9 mouse cellular contexts compared by ENCODE assay signal in the genomic region with DNA sequence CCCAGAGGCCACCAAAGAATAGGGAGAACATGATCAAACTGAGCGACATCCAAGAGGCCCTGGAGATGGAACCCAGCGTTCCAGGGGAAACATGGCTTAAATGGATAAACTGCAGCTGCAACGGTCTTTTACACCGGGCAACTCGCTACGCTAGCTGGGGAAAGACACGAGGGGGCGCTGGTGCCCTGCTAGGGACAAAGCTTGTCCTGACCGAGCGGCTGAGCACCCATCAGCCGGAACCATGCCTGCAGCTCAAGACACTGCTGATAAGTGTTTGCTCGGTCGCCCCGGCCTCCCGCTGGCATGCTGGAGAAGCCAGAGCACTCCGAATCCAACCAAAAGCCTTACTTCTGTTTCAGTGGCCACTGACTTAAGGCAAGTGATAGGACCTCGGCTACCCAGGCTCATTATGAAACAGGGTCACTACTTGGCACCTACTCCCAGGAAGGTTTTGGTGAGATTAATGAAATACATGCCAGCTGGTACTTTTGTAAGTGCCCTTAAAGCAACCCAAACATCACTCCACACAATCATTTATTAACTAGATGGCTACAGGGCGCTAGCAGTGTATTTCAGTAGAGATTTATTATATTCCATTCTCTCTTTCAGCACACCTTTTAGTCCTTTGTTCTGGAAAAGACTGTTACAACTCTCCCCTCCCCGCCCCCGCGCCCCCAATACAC. TPM values are rescaled to one million over a fixed set of nuclear protein-coding genes. Genes with fewer than 3 reads are reported as not detected.
A peak's percentile ranks its signal among the peaks of the same experiment; 100 is the strongest.
DNase-seq lines count a peak whose midpoint lies in the region; ATAC-seq lines count a peak whose summit lies in the region.
"Had no signal": no experiment of that assay in that cellular context is flagged by ENCODE, and none has a peak within 500 bp of the region (broad histone marks: within the 10 kb centered on the region; RNA-seq: fewer than 3 reads in every experiment).

1700125H20Rik (plus strand) TSS at position 347 of the 683 bp plus-strand sequence.

- whole genome bisulfite sequencing in heart, embryonic 12.5 days = 14% methylated on average over 21 of the region's 21 CpGs
- 11% methylated on average over 21 of the region's 21 CpGs for WGBS in kidney, embryonic 16.5 days

- H3K27ac ChIP-seq in heart, embryonic 12.5 days (ENCODE audit: poor library complexity, severe bottlenecking) = no peak within 1 kb of the TSS
- no peak within 1 kb of the TSS for H3K27ac ChIP-seq in kidney, embryonic 16.5 days (ENCODE audit: low read length)

- no peaks in the 10 kb centered on the region; the same call in 1 of the 2 replicates for H3K27me3 ChIP-seq in erythroblast, embryonic 14.5 days (ENCODE audit: control insufficient read depth)
- H3K27me3 ChIP-seq in heart, embryonic 12.5 days (replicated peaks) = no peaks in the 10 kb centered on the region
- H3K27me3 ChIP-seq in kidney, embryonic 16.5 days (ENCODE audit: insufficient read depth, low read length) = no peaks in the 10 kb centered on the region

- peak within 1 kb of the TSS; percentile 42 for H3K4me3 ChIP-seq in erythroblast, embryonic 14.5 days (replicated peaks)
- peak within 1 kb of the TSS; percentile 36 for H3K4me3 ChIP-seq in heart, embryonic 12.5 days
- H3K4me3 ChIP-seq in kidney, embryonic 16.5 days (ENCODE audit: low read length) = peak within 1 kb of the TSS; percentile 39

- H3K36me3 ChIP-seq in erythroblast, embryonic 14.5 days (ENCODE audit: control insufficient read depth) = no peaks in the 10 kb centered on the region
- no peaks in the 10 kb centered on the region for H3K36me3 ChIP-seq in heart, embryonic 12.5 days
- no peaks in the 10 kb centered on the region for H3K36me3 ChIP-seq in kidney, embryonic 16.5 days (ENCODE audit: insufficient read depth, low read length)

- H3K9ac ChIP-seq in heart, embryonic 12.5 days = peak within 1 kb of the TSS; percentile 29; the same call in 1 of the 2 replicates
- peak within 1 kb of the TSS; percentile 58 for H3K9ac ChIP-seq in kidney, embryonic 16.5 days (replicated peaks; ENCODE audit: low read length)

- peak within 1 kb of the TSS; percentile 70 for H3K4me2 ChIP-seq in heart, embryonic 12.5 days
- H3K4me2 ChIP-seq in kidney, embryonic 16.5 days (replicated peaks; ENCODE audit: low read depth, low read length) = peak within 1 kb of the TSS; percentile 58

- no peaks in the 10 kb centered on the region for H3K9me3 ChIP-seq in erythroblast, embryonic 14.5 days (ENCODE audit: control insufficient read depth, low read length)
- no peaks in the 10 kb centered on the region for H3K9me3 ChIP-seq in heart, embryonic 12.5 days (replicated peaks)
- no peaks in the 10 kb centered on the region for H3K9me3 ChIP-seq in kidney, embryonic 16.5 days (ENCODE audit: low read length)

- H3K4me1 ChIP-seq in erythroblast, embryonic 14.5 days (ENCODE audit: control insufficient read depth) = peaks cover 25% of the 10 kb centered on the region
- 0 out of 2 replicates have a peak, but pooled peaks cover 5% of the 10 kb centered on the region for H3K4me1 ChIP-seq in heart, embryonic 12.5 days (replicated peaks)
- peaks cover 8% of the 10 kb centered on the region for H3K4me1 ChIP-seq in kidney, embryonic 16.5 days (ENCODE audit: insufficient read depth, low read length)

- ATAC-seq in heart, embryonic 12.5 days (ENCODE audit: insufficient number of reproducible peaks, low FRiP score) = peak; percentile 84
- ATAC-seq in kidney, embryonic 16.5 days (ENCODE audit: low FRiP score, low TSS enrichment) = peak; percentile 94
- peak; percentile 95 for ATAC-seq in monocyte, adult 5-6 weeks (replicated peaks; ENCODE audit: insufficient number of reproducible peaks, low FRiP score, low TSS enrichment, poor library complexity, severe bottlenecking)

- peak; percentile 89 for DNase-seq in CD4-positive, CD25-positive, alpha-beta regulatory T cell, adult 2 months (ENCODE audit: low read depth, low spot score)
- peak; percentile 39 for DNase-seq in brain, embryonic 18.5 days (ENCODE audit: low read depth, low spot score)
- peak; percentile 97 for DNase-seq in liver
- DNase-seq in spleen, postnatal 36 days (ENCODE audit: low spot score in 2 of 2) = peak; percentile 79 to 86

RNA-seq across cellular contexts. Expression of gene 1700125H20Rik, which starts in this region (rescaled TPM):
- polyA plus RNA-seq in erythroblast, embryonic 14.5 days (2012) = not detected in 2 replicates
- polyA plus RNA-seq in heart, embryonic 12.5 days (2016; fragmentation: Nextera tagmentation; extraction: Ambion mirVana) = not detected in 2 replicates
- polyA plus RNA-seq in kidney, embryonic 16.5 days (2015; fragmentation: Nextera tagmentation; extraction: Ambion mirVana) = not detected in 2 replicates
- total RNA-seq in monocyte, adult 5-6 weeks (2017) = not detected in 3 replicates
- polyA plus RNA-seq: gonadal fat pad, adult 2 months had no signal

Comparison
In these comparisons a context has a peak if more than half of its experiments do, and no peak if none do; other contexts are left out.
1. Peak in ATAC-seq, H3K4me3 ChIP-seq, H3K9ac ChIP-seq and H3K4me2 ChIP-seq in heart, embryonic 12.5 days; RNA of the gene not detected or under 1 TPM.
2. Peak in ATAC-seq, H3K4me3 ChIP-seq, H3K9ac ChIP-seq and H3K4me2 ChIP-seq in kidney, embryonic 16.5 days; RNA of the gene not detected or under 1 TPM.
3. Peak in ATAC-seq in monocyte, adult 5-6 weeks; RNA of the gene not detected or under 1 TPM.
4. DNase-seq: peak in every context shown above with its lines; median percentile 97 in liver; 89 in CD4-positive, CD25-positive, alpha-beta regulatory T cell, adult 2 months; 82 in spleen, postnatal 36 days; 39 in brain, embryonic 18.5 days.